Mouse (Mus musculus) urinary bladder, postnatal 14 days (tissue): ENCODE results near the gene Bcl10.
"Not testable (repeated sequence)": the region's sequence is repeated elsewhere in the genome, so short reads cannot be mapped to it uniquely, and the experiment has no call there.

Experiments used
- DNase-seq: peaks from one replicate; pipeline ENCODE4 v3.0.0; 2021; ENCODE audit warnings: low spot score

The Bcl10 gene

DNA sequence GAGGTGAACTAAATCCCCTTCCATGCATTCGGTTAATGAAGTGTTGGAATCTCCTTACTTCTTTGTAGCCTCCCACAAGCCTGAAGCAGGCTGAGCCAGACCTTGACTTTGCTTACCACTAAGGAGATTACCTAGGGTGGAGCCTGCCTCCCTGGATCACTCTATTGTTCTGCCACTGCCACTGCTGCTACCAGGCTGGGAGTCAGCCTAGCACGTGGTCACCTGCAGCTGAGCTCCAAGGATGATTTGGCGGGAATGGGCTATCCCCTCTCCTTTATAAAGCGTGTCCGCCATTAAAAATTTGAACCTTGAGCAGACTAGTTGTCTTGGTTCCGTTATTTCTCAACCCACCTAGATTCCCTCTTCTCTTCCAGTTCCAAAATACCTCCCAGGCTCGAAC, 8.7 kb upstream of the Bcl10 start:
- DNase-seq, result not testable (repeated sequence)

DNA sequence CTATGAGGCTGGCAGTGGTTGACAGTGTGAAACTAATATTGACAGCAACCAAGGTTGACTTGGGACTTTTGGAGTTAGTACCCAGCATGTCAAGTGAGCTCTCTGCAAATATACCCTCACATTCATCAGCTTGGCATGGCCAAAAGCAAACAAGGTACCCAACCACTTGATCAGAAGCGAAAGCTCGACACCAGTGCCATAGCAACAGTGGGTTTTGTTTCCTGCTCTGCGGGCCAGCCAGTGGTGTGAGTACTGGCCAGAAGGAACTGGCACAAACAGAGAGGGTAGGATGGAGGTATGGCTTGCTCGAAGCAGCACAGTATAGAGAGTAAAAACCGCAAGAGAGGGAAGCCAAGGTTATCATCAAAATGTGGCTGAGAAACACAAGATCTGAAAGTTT, 6.2 kb upstream of the Bcl10 start:
- no peak for DNase-seq

DNA sequence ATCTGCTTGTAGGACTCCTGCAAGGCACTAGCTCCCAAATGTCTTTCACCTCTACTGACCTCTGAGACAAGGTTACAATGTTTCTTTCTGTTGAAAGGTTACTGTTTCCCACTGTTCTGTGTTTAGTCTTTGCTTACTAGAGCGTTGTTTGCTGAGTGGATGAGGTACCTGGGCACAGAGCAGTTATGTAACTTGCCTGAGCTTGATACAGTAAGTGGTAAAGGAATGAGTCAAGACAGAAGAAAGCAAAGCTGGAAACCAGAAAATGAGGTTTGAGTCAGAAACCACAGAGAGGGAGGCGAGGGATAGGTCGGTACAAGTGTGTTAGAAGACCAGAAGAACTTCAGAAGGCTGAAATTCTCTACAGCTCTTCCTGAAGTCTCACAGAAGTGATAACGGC, 5.8 kb upstream of the Bcl10 start:
- peak; percentile 16 for DNase-seq

DNA sequence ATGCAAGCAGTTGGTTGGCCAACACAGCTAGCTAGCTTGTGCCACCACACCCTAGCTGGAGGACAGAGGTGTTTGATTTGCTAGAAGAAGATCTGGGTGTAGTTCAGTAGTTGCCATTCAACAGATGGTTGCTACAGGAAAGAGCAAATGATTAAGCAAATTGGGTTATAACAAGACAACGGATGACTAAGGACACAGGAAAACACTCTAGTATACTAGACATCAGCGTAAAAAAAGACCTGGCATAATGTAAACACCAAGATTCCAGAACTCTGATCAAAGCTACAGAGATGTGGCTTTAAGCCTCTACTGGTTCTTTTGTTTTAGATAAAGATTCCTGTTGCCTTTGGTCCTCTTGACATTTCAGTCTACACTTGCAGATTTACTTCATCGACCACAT, 367 bp downstream of the Bcl10 start:
- no peak for DNase-seq

DNA sequence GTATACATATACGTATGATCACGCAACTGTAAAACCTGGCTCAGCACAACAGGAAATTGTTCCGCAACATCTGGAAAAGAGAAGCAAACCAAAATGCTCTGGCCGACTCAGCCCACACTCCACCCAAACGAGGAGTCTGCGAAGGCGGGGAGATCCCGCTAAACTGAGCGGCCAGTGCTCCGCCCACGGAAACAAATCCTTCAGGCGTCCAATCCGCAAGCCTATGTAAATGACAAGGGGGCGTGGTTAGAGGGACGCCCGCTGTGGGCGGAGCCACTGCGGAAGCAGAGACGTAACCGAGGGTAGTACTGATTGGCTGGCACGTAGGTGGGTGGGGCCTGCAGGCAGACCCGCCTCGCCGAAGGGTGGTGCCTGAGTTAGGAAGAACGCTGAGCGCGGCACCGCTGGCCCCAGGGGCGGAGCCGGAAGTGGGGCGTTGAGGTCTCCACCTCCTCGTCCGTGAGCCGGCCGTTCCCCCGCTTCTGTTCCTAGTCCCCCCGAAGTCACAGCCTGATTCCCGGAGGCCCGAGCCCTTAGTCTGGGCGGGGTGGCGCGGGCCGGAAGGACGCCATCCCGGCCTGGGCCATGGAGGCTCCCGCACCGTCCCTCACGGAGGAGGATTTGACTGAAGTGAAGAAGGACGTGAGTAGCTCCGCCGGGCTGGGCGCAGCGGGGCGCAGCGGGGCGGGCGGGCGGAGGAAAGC, 1.4 kb downstream of the Bcl10 start:
- peak; percentile 99 for DNase-seq

DNA sequence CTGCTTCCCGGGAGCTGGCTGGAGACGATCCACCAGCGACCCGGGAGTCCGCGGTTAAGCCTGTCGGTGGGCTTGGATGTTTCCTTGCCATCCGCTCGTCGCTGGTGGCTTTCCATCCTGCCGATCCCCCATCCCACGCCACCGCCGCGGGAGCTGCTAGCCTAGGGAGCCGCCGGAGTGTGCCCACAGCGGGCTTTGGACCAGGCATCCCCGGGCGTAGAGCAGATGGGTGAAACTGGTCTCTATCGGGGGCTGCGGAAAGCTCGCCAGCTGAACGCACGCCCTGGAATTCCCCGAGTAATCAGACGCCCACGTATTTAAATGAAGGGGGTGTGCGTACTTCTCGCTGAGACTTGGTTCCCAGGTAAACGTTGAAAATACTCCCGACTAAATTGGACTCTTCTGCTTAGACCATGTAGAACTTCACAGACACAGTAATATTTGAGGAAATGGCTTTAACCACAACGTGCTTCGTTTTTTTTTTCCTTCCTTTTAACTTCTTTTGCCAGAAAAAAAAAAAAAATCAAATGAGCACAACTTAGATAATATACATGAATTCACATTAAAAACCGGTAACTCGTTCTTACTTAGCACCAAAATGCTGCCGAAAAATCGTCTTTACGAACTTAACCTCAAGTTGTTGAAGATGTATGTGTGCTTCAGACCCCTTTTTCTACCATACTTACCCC, 2.2 kb downstream of the Bcl10 start:
- DNase-seq, result peak; percentile 51

DNA sequence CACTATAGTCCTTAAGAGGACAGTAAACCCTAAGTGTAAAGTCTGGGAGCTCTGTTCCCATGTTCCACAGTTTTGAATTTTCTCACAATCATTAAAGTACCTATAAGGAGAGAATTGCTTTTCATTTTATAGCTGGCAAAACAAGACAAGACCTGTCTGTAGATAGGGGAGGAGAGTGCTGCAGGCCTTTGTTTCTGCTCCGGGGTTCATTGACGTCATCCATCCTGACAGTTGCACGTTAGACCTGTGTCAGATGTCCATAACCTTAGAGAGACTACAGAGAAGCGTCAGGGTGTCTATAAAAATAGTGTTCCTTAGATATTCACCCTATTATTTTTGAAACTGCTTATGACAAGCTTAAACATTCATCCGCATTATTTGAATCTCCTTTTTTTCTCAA, 2.9 kb downstream of the Bcl10 start:
- DNase-seq, result no peak

DNA sequence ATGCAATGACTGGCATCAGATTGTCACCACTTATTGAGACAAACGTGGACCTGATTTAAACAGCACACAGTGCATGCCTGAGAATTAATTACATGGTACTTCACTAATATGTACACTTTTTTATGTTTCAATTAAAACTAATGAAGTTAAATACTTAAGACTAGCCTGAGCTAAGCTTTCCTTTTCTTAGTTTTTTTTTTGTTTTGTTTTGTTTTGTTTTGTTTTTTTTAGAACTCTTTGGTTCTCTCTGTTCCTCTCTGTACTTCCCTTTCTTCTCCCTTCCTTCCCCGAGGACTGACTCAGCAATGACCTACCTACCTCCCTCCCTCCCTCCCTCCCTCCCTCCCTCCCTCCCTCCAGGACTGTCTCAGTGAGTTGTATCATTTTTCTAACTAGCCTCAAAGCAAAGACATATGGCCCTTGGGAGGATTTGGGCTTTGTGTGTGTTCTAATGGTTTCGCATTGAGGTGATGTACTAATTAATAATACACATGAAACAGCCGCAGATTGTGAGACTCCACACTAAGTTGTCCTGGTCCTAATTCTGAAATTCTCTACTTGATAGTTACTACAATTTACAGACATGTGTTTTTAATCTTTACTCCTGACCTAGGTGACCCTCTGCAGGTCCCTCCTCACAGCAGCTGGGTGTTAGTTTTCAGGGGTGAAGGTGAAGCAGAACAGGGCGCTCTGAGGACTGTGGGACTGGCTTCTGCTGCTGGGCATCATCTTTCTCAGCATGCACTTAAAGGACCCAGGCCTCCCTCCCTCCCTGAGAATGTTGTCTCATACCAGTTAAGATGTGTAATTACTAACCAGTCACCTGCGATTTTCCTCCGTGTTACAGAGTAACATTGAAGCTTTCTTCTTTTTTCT, 7.2 kb downstream of the Bcl10 start:
- no peak for DNase-seq

DNA sequence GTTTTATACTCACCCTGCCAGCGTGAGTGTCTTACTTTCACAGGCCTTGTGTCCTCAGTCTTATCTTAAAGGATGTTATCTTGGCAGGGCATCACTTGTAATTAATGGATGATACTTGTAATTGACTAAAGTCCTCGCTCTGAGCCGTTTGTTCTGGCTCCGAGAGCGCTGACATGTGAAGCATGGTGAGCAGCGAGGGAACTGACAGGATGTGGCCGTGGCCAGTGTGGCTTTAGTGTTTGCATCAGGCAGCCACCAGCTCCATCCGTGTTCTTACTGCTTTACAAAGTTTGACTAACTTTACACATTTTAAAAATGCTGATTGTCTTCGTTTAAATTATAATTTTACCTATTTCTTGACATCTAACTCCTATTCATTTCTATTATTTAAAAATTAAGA, 11.2 kb downstream of the Bcl10 start:
- no peak for DNase-seq

DNA sequence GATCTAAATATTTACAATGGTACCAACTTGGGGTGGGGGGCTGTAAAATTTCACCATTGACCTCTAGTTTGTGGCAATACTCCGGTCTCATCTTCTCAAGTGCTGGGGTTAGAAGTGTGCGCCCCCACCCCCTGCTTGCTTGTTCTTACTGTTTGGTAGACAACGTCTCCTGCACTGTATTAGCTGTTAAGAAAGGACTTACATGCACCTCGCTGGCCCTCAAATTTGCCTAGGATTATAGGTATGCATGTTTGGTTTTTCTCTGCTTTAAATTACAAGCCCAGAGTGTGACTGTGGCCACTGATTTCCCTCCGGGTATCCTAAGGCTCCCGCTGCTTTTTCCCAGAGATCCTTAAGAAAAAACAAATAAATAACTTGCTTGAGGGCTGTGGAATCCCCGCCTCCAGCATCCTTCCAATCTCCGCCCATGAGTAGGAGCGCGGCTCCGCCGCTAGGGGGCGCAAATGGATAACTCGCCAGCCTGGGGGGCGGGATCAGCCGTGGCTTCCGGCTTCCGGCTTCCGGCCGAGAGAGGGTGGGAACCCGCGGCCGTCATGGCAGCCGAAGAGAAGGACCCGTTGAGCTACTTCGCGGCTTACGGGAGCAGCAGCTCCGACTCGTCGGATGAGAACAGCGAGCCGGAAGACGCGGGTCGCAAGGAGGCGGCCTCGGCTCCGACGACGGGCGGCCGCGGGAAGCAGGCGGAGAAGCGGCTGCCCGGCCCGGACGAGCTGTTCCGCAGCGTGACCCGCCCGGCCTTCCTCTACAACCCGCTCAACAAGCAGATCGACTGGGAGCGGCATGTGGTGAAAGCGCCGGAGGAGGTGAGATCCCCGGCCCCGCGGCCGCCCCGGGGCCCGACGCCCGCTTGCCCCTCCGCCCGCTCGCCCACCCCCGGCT, 15.2 kb downstream of the Bcl10 start, which contains the start of gene 2410004B18Rik:
2410004B18Rik (plus strand) TSS at position 510 of the 900 bp plus-strand sequence.
- peak; percentile 92 for DNase-seq

DNA sequence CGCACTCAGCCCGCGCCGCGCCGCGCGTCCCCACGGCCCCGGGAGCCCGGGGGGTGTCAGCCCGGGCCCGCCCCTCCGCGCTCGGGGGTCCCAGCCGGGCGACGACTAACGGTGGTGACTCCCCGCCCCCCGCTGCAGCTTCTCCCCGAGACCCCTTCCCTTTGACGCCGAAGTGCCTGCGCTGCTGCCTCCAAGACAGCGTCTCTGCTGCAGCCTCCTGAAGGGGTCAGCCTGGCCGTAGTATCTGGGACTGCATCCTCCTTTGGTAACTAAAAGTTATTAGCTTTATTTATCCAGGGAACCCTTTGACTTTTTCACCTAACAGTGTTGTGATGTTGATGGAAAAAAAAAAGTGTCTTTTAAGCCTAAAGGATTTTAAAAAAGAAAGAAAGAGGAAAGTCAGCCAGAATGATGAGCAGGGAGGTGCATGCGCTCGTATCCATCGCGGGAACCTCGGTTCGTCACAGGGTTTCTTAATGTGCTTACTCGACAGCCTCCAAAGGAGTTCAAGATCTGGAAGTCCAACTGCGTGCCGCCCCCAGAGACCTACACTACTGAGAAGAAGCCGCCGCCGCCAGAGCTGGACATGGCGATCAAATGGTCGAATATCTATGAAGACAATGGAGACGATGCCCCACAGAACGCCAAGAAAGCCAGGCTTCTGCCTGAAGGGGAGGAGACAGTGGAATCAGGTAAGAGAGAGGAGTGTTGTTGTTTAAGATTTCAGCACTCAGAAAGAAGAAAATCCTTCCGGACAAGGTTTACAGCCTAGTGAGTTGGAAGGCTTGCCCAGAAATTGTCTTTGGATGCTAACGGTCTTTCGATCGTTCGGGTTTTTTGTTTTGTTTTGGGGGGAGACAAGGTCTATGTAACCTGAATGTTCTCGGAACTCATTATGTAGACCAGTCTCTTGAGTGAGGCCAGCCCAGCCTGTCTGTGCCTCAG, 16.1 kb downstream of the Bcl10 start:
- no peak for DNase-seq

DNA sequence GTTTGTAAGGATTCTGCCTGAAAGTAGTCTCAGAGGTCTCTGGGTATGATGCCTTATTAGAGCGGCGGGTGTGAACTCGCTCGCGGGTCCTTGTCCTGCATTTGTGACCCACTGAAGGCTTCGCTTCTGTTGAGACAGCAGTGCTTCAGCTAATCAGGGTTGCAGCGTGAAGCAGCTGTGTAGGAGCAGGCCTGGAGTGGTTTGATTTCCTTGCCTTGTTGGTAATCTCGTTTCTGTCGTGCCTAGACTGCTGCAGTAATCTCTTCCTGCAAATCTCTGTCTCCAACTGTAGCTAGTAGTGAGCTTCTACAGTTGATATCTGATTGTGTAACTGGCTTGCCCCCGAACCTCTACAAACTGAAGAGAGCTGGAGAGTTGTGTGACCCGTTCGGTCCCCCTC, 16.8 kb downstream of the Bcl10 start:
- DNase-seq, result no peak

DNA sequence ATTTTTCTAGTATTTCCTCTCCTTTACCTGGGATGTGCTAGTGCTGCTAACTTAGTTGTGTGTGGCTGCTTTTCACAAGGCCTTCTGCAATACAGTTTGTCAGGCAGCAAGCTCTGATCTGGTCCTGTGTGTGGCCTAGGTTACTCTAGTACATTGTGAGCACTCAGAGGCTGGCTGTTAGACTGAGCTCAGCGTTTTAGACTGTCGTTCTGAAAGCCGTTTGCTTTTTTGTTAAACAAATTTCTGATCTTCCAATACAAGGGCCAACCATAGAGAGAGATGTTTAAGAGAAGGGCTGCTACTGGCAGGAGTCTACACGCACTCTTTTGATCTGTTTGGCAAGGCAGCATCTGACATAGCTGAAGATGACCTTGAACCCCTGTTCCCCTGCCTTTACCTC, 17.4 kb downstream of the Bcl10 start:
- no peak for DNase-seq

DNA sequence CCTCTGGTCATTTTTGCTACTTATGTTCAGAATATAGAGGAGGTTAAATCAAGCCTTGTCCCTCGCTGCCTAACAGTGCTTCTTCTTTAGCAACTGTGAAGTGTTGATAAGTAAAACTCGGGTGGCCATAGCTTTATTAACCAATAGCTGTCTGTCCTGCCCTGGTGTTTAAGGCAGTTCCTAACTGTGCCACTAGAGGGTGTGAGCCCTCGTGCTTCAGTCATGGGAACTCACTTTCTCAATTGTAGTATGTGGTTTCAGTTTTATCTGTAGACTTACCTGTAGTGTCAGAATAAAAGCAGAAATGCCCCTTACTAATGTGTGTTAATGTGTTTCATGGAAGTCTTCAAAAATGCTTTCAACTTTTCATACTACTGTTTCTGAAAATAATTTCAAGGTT, 19.4 kb downstream of the Bcl10 start:
- peak; percentile 70 for DNase-seq

DNA sequence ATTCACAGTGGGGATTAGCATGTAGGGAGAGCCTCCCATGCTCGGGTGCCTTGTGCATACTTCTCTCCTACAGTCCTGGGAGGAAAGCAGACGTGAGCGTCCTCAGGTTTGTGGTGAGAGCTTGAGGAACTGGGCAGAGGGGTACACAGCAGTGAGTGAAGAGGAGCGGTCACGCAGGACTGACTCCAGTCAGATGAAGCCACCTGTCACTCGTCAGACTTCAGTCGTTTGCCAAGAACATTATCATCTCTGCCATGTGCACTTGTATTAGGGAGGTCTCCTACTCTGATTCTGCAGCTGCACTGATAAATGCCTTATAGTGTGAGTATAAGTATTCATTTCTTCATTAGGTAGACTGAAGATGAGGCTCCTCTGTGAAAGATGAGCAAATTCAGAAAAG, 21.7 kb downstream of the Bcl10 start:
- no peak for DNase-seq

DNA sequence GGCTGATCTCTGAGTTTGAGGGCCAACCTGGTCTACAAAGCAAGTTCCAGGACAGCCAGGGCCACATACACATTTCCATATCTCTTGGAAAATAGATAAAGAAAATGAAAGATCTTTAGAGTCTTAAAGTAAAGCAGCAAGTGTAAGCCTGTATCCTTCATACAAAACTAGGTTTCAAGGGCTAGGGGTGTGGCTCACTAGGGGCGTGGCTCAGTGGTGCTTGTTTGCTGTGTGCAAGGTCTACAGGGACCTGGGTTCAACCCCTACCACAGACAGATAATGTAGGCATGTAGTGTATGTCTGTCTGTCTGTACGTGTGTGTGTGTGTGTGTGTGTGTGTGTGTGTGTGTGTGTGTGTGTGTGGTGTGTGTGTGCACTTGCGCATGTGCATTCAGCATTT, 23.3 kb downstream of the Bcl10 start:
- DNase-seq, result no peak

DNA sequence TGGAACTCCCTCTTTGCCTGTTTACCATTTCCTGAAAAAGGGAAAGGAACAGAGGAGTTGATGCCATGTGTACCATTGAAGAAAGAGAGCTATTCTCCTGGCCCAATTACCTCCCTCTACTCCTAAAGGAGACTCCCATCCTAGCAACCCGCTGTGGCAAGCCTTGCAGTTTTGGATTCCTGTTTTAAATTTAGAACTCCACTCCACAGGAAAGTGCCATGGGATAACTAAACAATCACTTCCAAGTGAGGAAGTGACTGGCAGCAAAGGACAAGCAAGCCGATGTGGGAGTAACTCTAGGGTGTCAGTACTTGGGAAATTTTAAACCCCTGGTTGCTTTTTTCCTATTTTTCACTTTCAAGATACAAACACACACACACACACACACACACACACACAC, 24.1 kb downstream of the Bcl10 start:
- DNase-seq, result no peak

DNA sequence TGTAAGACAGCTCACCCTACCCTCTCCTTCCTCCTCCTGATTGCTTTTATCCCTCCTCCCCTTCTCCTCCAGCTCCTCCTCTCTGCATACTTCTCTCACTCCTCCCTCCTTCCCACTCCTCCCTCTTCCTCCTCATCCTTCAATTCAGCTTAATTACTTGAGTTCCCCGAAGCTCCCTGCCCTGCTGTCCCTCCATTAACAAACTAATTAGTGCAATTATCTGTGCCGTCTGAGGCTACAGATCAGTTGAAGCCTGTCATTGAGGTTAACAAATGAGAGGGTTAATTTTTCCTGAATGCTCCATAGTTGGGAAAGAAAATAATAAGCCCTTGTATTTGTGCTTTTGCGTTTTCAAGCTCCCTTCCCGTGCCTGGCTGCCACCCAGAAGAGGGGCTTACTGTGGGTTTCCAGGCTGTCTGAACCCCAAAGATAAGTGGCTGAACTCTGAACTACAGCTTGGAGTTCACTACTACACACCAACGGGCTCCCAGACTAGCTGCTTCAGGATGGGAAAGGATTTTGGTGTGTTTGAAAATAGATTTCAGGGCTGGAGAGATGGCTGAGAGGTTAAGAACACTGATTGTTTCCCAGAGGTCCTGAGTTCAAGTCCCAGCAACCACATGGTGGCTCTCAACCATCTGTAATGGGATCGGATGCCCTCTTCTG, 25.1 kb downstream of the Bcl10 start:
- no peak for DNase-seq

DNA sequence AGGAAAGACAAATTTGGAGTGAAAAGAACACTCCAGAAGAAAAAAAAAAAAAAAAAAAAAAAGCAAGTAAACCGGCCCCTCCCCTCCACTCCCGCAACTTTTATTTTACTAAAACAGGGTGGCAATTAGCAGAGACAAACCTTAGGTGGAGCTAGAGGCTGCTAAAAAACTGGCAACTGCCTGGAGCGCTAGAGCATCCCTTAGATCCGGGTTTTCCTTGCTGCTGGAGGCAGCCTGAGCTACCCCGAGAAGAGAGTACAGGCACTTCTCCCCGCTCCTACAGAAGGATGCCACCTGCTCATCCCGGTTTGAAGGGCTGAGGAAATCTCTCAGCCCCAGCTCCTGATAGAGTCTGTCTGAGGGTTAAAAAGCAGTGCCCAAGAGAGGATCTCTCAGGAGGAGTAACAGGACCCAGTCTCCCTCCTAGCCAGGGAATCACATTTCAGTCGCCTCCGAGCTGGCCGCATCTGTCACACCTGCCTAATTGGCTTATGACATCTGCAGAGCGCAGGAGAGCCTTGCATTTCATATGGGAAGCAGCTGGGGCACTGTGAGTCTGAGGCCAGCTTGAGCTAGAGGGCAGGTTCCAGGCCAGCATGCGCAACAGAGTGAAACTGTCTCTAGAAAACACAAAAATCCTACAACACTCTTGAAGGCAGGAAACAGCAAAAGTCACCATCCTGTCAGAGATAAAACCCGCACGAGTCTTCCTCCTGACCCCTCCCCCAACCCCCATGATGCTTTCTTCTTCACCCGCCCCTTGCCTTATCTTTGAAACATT, 27.6 kb downstream of the Bcl10 start:
- DNase-seq, result peak; percentile 57

DNA sequence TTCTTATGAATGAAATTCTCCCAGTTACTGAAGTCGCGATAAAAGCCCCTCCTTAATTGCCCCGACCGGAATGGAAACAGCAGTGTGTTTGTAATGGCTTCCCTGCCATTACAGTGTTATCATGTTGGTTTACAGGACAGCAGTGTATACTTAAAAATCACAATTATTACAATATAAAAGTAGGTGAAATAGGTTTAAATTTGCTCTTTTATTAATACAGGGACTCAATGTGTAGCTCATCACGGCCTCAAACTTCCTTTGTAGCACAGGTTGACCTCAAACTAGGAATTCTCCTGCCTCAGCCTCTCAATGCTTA, 28.2 kb downstream of the Bcl10 start:
- DNase-seq, result no peak
